Mouse (Mus musculus) spleen, postnatal 14 days (tissue): Measurements from ENCODE around the gene Wsb2.
"Not testable (repeated sequence)": the region's sequence is repeated elsewhere in the genome, so short reads cannot be mapped to it uniquely, and the experiment has no call there.

Source experiments
- DNase-seq, 2 experiments: peaks; one replicate each; pipeline ENCODE4 v3.0.0; 2021 to 2022; ENCODE audit warnings: low spot score in 2 of 2

The Wsb2 gene

DNA sequence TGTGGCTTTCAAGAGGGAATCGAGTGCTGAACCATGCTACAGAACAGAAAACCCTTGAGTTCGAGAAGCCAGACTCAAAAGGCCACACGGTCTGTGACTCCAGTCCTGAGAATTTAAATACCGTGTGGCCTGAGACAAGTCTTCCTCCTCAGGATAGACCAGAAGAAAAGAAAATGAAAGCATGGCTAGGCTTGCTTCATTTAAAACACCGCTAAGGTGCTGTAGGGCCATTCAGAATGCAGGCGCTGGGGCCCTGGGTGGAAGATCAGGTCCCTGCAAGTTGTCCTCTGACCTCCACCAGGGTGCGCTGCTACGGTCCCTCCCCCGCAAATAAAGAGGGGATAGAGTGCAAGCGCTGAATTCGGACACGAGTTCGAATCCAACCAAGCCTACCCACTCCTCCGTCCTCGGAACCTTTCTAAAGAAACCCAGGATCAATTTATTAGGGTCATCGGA lies 31.2 kb downstream of the Wsb2 start:
- DNase-seq: peak; percentile 51 to 64

DNA sequence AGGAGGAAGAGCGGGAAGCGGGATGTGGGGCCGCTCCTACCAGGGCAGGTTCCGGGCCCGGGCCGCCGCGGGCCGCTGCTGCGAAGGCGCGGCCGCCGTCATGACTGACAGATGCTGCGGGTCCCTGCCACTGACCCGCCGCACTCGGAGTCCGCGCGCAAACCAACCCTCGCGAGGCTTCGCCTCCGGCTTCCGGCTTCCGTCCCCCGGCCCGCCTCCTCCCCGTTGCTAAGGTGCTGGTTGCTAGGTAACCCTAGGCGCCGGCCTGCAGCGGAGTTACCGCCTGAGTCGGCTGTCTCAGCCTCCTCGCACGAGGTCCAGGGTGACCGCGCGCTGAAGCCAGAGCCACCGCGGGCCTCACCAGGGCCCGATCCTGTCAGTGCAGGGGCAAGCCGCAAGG lies 31.8 kb downstream of the Wsb2 start, which contains the start of gene Rfc5:
Gene Rfc5 (minus strand): TSS at position 171 of the 400 bp plus-strand sequence.
- peak; percentile 87 to 95 for DNase-seq

DNA sequence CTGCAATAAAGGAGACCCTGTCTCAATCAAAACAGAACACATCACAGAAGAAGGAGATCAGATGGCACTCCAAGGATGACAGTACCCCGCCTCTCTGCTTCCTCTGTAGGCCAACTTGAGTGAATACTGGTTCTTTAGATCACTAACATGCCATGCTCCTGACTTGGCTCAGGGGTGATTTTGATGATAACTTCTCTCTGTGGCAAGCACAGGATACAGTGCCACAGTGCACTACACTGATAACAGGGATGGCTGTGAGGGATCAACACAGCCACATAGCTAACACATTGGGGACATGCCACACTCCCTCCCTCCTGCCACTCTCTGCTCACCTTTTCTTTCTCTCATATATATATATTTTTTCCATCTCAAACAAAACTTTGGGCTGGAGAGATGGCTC lies 33.8 kb downstream of the Wsb2 start:
- DNase-seq: no peak

DNA sequence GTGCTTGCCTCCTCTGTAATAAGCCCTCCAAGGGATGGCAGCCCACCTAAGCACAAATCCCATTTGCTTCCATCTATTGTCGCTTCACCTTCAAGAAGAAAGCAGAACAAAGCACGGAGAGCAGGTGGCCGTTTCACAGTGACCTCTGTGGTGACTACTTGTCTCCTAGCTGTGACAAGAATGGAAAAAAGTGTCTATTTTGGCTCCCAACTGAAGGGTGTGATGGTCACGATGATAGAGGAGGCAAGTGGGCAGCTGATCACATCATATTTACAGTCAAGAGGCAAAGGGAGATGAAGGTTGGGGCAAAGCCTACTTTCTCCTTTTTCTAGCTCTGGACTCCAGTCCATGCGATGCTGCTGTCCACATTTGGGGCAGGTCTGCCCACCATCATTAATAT lies 38.7 kb downstream of the Wsb2 start:
- DNase-seq: no peak

DNA sequence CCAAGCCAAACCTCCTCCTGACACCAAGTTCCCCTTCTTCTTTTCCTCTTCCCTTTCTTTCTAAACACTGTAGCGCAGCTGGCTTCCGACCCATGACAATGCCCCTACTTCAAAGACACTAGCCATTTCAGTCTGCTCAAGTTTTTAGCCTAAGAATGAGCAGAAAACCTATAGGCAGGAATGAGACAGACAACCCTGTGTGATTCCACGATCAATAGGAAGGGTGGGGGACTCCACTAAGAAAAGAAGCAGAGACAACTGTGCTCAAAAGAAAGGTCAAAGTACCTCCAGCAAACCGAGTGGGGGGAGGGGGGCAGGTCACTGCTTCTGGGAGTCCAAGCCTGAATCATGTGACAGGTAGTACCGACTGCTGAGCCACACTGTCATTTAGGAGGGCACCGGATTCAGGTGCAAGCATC lies 39.5 kb downstream of the Wsb2 start:
- DNase-seq: no peak

DNA sequence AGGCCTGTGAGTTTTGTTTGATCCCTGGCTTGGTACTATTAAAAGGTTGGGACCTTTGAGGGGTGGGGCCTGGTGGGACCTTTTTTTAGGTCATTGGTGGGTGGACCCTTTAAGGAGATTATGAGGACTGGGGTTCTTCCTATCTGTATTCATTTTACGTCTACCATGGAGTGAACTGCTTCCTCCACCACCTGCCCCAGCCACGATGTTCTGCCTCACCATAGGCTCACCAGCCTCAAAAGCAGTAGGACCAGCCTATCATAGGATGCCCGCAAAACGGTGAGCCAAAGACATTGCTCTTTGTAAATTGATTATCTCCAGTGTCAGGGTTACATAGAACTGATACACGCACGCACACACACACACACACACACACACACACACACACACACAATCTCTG lies 40.3 kb downstream of the Wsb2 start:
- no peak for DNase-seq

DNA sequence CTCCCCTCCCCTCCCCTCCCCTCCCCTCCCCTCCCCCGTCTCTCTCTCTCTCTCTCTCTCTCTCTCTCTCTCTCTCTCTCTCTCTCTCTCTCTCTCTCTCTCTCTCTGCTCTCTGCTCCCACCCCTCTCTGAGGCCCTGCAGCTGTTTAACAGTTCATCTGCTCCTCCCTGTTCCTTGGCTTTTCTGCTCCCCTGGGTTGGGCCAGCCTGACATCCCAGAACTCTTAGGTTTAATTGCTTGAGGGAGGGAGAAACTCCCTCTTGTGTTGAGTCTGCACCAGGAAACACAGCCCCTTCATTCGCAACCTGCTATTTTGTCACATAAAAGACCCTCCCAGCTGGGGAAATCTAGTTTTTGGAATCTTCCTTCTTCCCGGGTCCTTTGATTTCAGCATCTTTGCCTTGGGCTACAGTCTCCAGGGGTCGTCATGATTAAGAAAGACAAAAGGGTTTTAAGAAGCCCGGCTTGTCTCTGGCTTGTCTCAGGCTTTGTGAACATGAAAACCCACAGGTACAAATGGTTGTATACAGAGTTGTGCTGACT lies 41.0 kb downstream of the Wsb2 start:
- no peak for DNase-seq

DNA sequence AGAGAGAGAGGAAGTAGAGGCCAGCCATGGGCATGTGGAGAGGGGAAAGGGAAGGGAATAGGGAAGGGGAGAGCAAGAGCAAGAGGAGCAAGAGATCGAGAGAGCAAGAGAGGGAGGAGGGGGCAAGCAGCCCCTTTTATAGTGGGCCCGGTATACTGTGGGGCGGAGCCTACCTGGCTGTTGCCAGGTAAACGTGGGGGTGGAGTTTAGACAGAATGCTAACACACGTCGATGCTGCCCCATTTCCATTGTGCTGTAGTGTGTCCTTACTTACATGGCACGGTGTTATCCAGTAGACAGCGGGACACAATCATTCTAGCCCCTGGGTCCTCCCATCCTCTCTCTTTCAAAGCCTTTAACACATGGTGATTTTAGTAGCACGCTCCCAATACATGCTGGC lies 42.2 kb downstream of the Wsb2 start:
- DNase-seq: no peak

DNA sequence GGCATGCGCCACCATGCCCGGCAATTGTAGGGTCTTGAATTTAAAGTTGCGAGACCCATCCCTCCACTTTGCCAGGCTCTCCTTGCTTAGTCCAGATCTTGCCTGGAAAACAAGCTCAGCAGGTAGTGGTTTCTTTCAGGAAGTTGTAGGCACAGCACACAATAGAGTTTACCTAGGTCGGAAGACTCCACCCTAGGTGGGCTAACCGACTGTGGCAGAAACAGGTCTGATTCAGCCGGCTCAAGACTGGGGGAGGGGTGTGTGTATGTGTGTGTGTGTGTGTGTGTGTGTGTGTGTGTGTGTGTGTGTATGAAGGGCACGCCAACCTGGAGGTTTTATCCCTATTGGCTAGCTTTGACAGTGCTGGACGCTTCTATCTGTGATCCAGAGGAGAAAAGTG lies 46.5 kb downstream of the Wsb2 start:
- no peak for DNase-seq

DNA sequence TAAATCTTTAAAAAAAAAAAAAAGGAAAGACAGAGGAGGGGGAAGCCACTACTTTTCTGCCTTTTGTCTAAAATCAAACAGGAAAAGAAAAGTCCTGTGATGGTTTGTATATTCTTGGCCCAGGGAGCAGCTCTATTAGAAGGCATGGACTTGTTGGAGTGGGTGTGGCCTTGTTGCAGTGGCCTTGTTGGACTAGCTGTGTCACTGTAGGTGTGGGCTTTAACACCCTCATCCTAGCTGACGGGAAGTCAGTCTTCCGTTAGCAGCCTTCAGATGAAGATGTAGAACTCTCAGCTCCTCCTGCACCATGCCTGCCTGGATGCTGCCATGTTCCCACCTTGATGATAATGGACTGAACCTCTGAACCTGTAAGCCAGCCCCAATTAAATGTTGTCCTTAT lies 47.6 kb downstream of the Wsb2 start:
- not testable (repeated sequence) for DNase-seq

DNA sequence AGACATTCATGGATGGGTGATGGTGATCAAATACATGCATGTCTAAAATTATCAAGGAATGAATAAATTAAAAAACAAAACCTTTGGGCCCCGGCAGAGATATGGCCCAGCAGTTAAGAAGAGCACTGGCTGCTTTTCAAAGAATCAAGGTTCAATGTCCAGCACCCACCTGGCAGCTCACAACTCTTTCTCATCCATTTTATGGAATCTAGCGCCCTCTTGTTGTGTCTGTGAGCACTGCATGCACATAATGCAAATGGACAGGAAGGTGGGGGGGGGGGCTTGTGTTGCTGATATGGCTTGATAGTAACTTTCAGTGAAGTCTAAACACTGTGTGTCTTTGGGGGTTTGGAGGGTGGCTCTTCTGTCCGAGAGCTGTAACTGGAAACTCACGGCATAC lies 51.1 kb downstream of the Wsb2 start:
- peak in 1 of 2 experiments; percentile 21 for DNase-seq

DNA sequence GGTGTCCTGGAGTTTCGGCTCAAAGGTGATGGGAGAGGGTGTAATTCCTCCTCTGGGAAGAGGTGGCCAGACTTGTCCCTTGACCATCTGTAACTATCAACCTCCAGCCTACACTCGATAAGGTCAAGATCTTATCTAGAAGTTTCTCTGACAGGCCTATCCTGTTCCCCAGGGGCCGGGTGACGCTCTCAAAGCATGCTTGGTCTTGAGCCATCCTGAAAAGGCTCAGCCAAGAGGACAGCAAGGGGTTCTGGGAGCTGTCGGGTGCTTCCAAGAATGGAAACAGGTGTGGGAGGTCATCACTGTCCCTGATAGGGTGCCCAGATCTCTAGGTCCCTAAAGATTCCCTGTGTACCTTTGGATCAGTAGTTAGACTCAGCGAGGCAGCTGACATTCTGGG lies 52.3 kb downstream of the Wsb2 start:
- DNase-seq: no peak

DNA sequence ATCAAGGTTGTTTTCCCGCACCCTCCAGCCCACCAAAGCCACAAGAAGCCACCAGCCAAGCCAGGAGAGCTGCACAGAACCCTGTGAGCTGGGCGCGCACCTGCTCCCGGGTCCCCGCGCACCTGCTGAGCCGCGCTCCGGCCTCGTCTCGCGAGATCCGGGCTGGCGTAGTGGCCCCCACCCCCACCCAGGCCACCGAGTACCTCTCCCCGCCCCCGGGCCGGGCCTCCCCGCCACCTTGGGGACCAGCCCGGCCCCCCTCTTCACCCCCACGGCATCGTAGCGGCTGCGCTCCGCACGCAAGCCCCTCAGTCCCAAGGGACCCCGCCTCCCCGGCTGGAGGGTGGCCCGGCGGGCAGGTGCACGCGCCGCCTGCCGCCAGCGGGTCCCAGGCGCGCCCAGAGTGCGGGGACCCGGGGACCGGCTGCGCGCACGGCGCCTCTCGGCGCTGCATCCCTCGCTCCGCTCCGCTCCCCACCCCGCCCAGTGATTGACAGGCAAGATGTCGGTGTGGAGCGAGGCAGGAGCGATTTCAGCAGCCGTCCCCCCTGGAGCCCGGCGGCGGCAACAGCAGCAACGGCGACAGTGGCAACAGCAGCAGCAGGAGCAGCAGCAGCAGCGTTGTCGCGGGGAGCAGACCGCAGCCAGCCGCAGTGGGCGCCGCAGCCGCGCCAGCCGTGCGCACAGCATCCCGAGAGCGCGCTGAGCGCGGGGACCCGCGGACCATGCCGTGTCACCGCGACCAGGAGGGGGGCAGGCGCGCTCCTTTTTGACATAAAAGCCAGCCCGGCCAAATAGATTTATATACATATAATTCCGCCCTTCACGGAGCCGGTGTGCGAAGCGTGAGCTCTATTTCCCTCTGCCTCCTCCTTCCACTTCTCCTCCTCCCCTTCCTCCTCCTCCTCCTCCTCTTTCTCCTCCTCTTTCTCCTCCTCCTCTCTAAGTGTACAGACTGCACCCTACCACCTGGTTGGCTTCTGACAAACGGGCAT lies 56.7 kb downstream of the Wsb2 start, which contains the start of gene Ksr2:
Gene Ksr2 (plus strand): TSS at position 494 of the 995 bp plus-strand sequence.
- no peak for DNase-seq

DNA sequence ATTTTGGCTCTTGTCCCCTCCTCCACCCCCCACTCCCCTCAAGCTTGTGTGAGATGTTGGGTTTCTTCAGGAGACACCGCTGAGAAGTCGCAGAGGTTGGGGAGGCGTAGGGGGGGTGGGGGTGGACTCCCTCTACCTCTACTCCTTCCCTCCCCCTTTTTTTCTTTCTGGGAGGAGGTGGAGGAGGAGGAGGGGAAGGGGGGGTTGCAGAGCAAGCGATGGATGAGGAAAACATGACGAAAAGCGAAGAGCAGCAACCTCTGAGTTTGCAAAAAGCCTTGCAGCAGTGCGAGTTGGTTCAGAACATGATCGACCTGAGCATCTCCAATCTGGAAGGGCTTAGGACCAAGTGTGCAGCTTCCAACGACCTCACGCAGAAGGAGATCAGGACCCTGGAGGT lies 57.5 kb downstream of the Wsb2 start:
- DNase-seq: no peak

DNA sequence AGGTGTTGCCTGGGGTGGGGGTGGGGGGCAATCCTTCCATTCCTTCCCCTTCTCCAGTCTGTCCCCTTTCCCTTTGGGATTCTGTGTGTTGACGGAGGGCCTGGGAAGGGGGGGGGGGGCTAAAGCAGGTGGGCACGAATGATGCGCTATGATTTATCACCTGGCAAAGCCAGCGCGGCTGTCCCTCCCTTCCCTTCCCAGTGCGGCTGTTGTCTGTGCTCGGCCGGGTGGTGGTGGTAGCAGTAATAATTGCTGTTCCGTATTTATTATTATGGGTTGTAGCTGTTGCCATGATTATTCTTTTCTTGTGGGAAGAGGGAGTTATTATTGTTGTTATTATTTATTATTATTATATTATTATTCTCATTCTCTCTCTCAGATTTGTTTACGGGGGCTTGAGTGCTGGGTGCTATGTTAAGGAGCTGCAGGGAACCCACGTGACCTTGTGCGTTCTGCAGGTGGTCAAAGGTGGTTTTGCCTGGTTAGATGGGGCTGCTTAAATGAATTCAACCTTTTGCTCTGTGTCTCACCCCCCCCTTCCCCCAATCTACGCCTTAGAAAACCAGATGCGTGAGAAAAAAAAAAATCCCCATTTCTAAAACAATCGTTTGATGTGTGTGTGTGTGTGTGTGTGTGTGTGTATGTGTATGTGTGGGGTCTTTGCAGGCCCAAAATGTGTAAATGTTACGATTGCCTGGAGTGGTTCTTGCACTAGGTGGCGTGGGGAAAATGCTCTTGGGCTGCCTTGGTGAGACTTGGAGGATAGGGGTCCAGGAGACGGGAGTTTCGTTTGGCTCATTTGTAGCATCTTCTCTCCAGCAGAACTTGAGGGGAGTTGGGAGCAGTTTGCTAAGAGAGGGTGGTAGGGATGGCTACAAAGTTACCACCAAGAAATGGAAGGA lies 58.2 kb downstream of the Wsb2 start:
- no peak for DNase-seq

DNA sequence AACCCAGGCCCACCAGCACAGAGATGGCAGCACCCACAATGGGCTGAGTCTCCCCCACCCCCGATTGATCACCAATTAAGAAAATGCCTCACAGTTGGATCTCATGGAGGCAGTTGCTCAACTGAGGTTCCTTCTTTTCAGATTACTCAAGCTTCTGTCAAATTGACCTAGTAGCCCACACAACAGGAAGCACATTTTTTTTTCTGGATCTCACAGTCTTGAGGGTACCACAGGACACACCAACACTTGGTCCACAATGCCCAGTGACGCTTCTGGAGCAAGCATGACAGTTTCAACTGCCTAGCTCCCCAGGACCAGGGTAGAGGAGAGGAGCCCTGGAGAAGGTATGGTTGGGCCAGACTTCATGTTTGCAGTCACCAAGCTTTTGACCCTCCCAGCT lies 60.3 kb downstream of the Wsb2 start:
- no peak for DNase-seq
